Mouse (Mus musculus) intestine, postnatal 0 days (tissue): ENCODE data around the gene Msln. TPM values are rescaled to one million over a fixed set of nuclear protein-coding genes. Genes with fewer than 3 reads are reported as not detected.
"Not testable (repeated sequence)": the region's sequence is repeated elsewhere in the genome, so short reads cannot be mapped to it uniquely, and the experiment has no call there.

Experiments used
- ATAC-seq: fragments of 200-750 bp; cut with Nextera tagmentation; 2 replicates; pipeline ENCODE4 v1.8.0; 2017; ENCODE audit warnings: mild to moderate bottlenecking, moderate TSS enrichment, moderate library complexity
- H3K27ac ChIP-seq: fragments of 300-500 bp; sonication (generic); 2 replicates; pipeline ENCODE4 v1.5.1; 2014; ENCODE audit warnings: mild to moderate bottlenecking, low read depth, low read length, moderate library complexity
- H3K27me3 ChIP-seq: fragments of 300-500 bp; sonication (generic); replicated peaks from 2 replicates; pipeline ENCODE4 v1.6.1; 2014; ENCODE audit warnings: low read length, mixed read lengths; ENCODE audit not compliant: control insufficient read depth, insufficient read depth
- H3K36me3 ChIP-seq: fragments of 300-500 bp; sonication (generic); 2 replicates; pipeline ENCODE4 v1.6.1; 2014; ENCODE audit warnings: mild to moderate bottlenecking, moderate library complexity; ENCODE audit not compliant: control insufficient read depth, insufficient read depth
- H3K4me1 ChIP-seq: fragments of 300-500 bp; sonication (generic); replicated peaks from 2 replicates; pipeline ENCODE4 v1.6.1; 2014; ENCODE audit warnings: antibody characterized with exemption, low read length, mixed read lengths; ENCODE audit not compliant: control insufficient read depth, insufficient read depth
- H3K4me2 ChIP-seq: fragments of 300-500 bp; sonication (generic); replicated peaks from 2 replicates; pipeline ENCODE4 v1.6.1; 2014; ENCODE audit warnings: low read depth, mild to moderate bottlenecking, moderate library complexity
- H3K4me3 ChIP-seq: fragments of 300-500 bp; sonication (generic); 2 replicates; pipeline ENCODE4 v1.5.1; 2014; ENCODE audit warnings: low read depth, low read length
- H3K9ac ChIP-seq: fragments of 300-500 bp; sonication (generic); 2 replicates; pipeline ENCODE4 v1.6.1; 2014; ENCODE audit warnings: mild to moderate bottlenecking, low read depth, low read length
- H3K9me3 ChIP-seq: fragments of 300-500 bp; sonication (generic); 2 replicates; pipeline ENCODE4 v1.6.1; 2016; ENCODE audit warnings: mixed run types; ENCODE audit not compliant: control insufficient read depth
- CTCF ChIP-seq: sonication (generic); IDR thresholded peaks from 2 replicates; pipeline ENCODE4 v1.5.1; 2016; ENCODE audit warnings: low read depth, mild to moderate bottlenecking, control low read depth, antibody characterized with exemption, moderate library complexity
- WGBS: fragments of 180-500 bp; shearing (Covaris S2); extraction: QIAGEN DNeasy Blood & Tissue Kit; methylation state at CpG from one replicate; pipeline ENCODE4 v1.1.7; 2014; 5-methylcytosine and 5-hydroxymethylcytosine counted together
- polyA plus RNA-seq: library from polyadenylated mRNA; unstranded; fragments of >200 nt; fragmentation: Nextera tagmentation; extraction: Ambion mirVana; gene quantifications from 2 replicates; pipeline ENCODE4 v1.2.1, GENCODE M21; 2015

The Msln gene
- polyA plus RNA-seq, 1 experiment from 2014 or later, result 48.2 TPM

DNA sequence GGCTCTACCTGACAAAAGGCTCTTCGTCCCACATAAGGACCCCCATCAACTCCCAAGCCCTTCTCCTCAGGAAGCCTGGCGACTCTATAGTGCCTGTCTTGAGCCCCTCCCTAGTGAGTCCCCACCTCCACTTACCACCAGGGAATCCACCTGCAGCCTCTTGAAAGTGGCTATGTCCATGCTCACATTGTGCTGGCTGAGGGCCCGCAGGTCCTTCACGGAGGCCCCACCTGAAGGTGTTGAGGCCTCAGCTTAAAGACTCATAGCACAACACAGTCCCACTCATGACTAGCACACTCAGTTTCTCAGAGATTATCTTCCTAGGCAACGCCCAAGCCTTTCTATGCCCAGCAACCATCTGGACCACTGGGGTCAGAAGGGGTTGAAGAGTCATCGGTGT is 4.9 kb downstream of the Msln start:
- WGBS, result 85% methylated on average over 6 of the region's 6 CpGs
- Histone ChIP-seq H3K9ac (no peak overlapping the region), H3K36me3 (no peaks in the 10 kb centered on the region), H3K4me2 (no peak overlapping the region), H3K4me1 (no peaks in the 10 kb centered on the region), H3K4me3 (no peak overlapping the region), H3K27ac (no peak overlapping the region), H3K9me3 (no peaks in the 10 kb centered on the region), H3K27me3 (no peaks in the 10 kb centered on the region)
- no peak for TF ChIP-seq CTCF
- no peak for ATAC-seq

DNA sequence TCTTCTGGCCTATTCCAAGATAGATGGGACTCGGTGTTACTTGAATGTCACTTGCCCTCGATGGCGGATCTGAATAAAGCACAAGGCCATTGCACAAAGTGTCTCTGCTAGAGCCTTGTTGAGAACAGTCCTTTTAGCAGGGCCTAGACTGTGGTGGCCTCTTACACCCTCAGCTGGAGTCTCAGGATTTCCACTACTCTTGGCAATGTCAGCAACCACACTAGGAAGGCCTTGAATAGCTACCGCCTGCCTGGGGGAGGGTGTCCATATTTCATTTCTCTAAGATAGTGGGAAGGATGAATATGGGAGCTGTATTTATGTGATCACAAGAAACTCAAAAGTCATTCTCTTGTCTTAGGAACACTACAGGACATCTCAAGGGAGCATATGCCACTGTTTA is 5.9 kb downstream of the Msln start:
- TF ChIP-seq CTCF, result no peak
- Histone ChIP-seq H3K9me3 (no peaks in the 10 kb centered on the region), H3K4me1 (no peaks in the 10 kb centered on the region), H3K9ac (no peak overlapping the region), H3K27me3 (no peaks in the 10 kb centered on the region), H3K4me2 (no peak overlapping the region), H3K27ac (no peak overlapping the region), H3K36me3 (no peaks in the 10 kb centered on the region), H3K4me3 (no peak overlapping the region)
- 92% methylated on average over 4 of the region's 4 CpGs for WGBS
- ATAC-seq, result no peak

DNA sequence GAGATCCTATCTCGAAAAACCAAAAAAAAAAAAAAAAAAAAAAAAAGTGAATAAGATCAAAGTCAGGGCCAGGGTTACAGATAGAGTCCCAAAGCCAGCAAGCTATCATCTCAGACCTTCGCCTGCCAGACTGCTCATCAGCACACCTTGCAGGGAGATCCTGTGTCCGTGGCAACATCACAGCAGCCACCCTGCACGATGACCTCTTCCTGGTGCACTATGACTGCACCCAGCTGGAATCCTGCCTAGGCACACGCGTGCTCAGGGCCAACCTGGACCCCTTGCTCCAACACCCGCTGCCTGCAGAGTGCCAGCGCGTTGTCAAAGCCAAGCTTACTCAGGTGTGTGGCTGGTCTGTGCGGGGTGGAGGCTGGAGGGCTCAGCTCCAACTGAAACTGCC is 9.9 kb downstream of the Msln start:
- H3K4me1 ChIP-seq, result no peaks in the 10 kb centered on the region
- H3K9me3 ChIP-seq, result no peaks in the 10 kb centered on the region
- WGBS, result 70% methylated on average over 10 of the region's 10 CpGs
- ATAC-seq, result no peak
- no peaks in the 10 kb centered on the region for H3K36me3 ChIP-seq
- no peaks in the 10 kb centered on the region for H3K27me3 ChIP-seq
- no peak overlapping the region for H3K4me3 ChIP-seq
- H3K27ac ChIP-seq, result no peak overlapping the region
- no peak overlapping the region for H3K4me2 ChIP-seq
- TF ChIP-seq CTCF, result no peak
- H3K9ac ChIP-seq, result no peak overlapping the region

DNA sequence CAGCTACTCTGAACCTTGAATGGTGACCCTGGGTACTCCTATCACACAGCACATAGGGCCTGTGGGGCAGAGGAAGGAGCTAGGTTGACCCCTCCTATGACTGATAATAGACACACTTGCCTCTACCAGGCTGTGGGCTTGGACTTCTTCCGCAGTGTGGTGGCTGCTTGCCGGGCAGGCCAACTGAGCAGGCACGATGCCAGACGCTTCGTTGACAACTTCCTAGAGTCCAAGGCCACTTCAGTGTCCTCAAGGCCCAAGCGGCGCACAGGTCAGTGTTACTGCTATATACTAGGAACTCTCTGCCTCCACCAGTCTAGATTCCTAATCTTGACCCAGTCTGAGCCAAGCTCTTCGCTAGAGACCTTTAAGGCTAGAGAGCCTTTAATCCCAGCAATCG is 10.3 kb downstream of the Msln start:
- WGBS, result 87% methylated on average over 9 of the region's 9 CpGs
- Histone ChIP-seq H3K4me2 (no peak overlapping the region), H3K9me3 (no peaks in the 10 kb centered on the region), H3K27me3 (no peaks in the 10 kb centered on the region), H3K4me3 (no peak overlapping the region), H3K27ac (no peak overlapping the region), H3K36me3 (no peaks in the 10 kb centered on the region), H3K9ac (no peak overlapping the region), H3K4me1 (no peaks in the 10 kb centered on the region)
- no peak for TF ChIP-seq CTCF
- ATAC-seq, result no peak

DNA sequence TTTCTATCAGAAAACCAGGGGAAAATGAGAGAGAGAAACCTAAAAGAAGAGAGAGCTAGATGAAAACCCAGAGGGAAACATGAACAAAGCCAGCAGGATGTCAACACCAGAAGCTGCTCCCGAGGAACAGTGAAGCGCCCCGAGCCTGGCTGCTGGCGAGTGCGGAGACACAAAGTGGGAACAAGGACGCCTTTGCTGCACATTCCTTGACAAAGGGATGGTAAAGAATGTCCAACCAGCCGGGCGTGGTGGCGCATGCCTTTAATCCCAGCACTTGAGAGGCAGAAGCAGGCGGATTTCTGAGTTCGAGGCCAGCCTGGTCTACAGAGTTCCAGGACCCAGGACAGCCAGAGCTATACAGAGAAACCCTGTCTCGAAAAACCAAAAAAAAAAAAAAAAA is 12.7 kb downstream of the Msln start:
- 77% methylated on average over 12 of the region's 12 CpGs for WGBS
- not testable (repeated sequence) for H3K4me3 ChIP-seq, H3K27me3 ChIP-seq, H3K27ac ChIP-seq, H3K4me1 ChIP-seq, H3K36me3 ChIP-seq, ATAC-seq, H3K9me3 ChIP-seq, H3K4me2 ChIP-seq, H3K9ac ChIP-seq

GRCm38 (mm10) chr17:25738861-25739260 is 15.3 kb downstream of the Msln start:
- 85% methylated on average over 7 of the region's 7 CpGs for WGBS
- TF ChIP-seq CTCF, result no peak
- Histone ChIP-seq H3K4me1 (no peaks in the 10 kb centered on the region), H3K27me3 (no peaks in the 10 kb centered on the region), H3K4me2 (no peak overlapping the region), H3K36me3 (no peaks in the 10 kb centered on the region), H3K9ac (no peak overlapping the region), H3K9me3 (no peaks in the 10 kb centered on the region), H3K27ac (no peak overlapping the region), H3K4me3 (no peak overlapping the region)
- no peak for ATAC-seq

- Histone ChIP-seq H3K9me3 (no peaks in the 10 kb centered on the region), H3K4me1 (no peaks in the 10 kb centered on the region), H3K4me3 (no peak within 1 kb of the TSS), H3K36me3 (no peaks in the 10 kb centered on the region; the same call in 1 of the 2 replicates), H3K9ac (no peak within 1 kb of the TSS; the same call in 1 of the 2 replicates), H3K27ac (no peak within 1 kb of the TSS), H3K4me2 (no peak within 1 kb of the TSS), H3K27me3 (no peaks in the 10 kb centered on the region)
- ATAC-seq, result no peak
- WGBS, result 75% methylated on average over 3 of the region's 3 CpGs
- no peak for TF ChIP-seq CTCF
Observed at GRCm38 (mm10) chr17:25735745-25736144, 18.4 kb downstream of the Msln start, which contains the start of gene Mslnl. TSS of gene Mslnl (plus strand) at chr17:25736042.
